Mouse (Mus musculus) retina, postnatal 1 day (tissue): Measurements from ENCODE around the gene Cdkn1b.

Experiments used
- DNase-seq: peaks from one replicate; pipeline ENCODE4 v3.0.0-alpha.2; 2012

The Cdkn1b gene

GRCm38 (mm10) chr6:134920190-134921013 lies at the start of gene Cdkn1b:
Gene Cdkn1b (plus strand): TSS chr6:134920401.
- peak; percentile 97 for DNase-seq

GRCm38 (mm10) chr6:134870887-134871286 lies 49.3 kb upstream of the Cdkn1b start:
- no peak for DNase-seq

GRCm38 (mm10) chr6:134872236-134872635 lies 48.0 kb upstream of the Cdkn1b start:
- no peak for DNase-seq

- no peak for DNase-seq
Measured at GRCm38 (mm10) chr6:134873018-134873417, 47.2 kb upstream of the Cdkn1b start.

GRCm38 (mm10) chr6:134876795-134877194 lies 43.4 kb upstream of the Cdkn1b start:
- DNase-seq, result peak; percentile 48

GRCm38 (mm10) chr6:134877276-134877675 lies 42.9 kb upstream of the Cdkn1b start:
- no peak for DNase-seq

- no peak for DNase-seq
Measured at GRCm38 (mm10) chr6:134877892-134878291, 42.3 kb upstream of the Cdkn1b start.

- DNase-seq, result no peak
Measured at GRCm38 (mm10) chr6:134879556-134879955, 40.6 kb upstream of the Cdkn1b start.

- no peak for DNase-seq
Measured at GRCm38 (mm10) chr6:134880046-134880445, 40.2 kb upstream of the Cdkn1b start.

GRCm38 (mm10) chr6:134883661-134884060 lies 36.5 kb upstream of the Cdkn1b start:
- DNase-seq, result no peak

GRCm38 (mm10) chr6:134885515-134885914 lies 34.7 kb upstream of the Cdkn1b start:
- DNase-seq, result no peak

GRCm38 (mm10) chr6:134886475-134886874 lies 33.7 kb upstream of the Cdkn1b start:
- DNase-seq, result no peak

- peak; percentile 40 for DNase-seq
Measured at GRCm38 (mm10) chr6:134887008-134887407, 33.2 kb upstream of the Cdkn1b start.

- peak; percentile 98 for DNase-seq
Measured at GRCm38 (mm10) chr6:134887711-134888449, 32.3 kb upstream of the Cdkn1b start.

- peak; percentile 61 for DNase-seq
Measured at GRCm38 (mm10) chr6:134888563-134889017, 31.6 kb upstream of the Cdkn1b start.

GRCm38 (mm10) chr6:134889763-134890162 lies 30.4 kb upstream of the Cdkn1b start:
- DNase-seq, result no peak

- DNase-seq, result no peak
Measured at GRCm38 (mm10) chr6:134890436-134890835, 29.8 kb upstream of the Cdkn1b start.

GRCm38 (mm10) chr6:134896570-134897436 lies 23.4 kb upstream of the Cdkn1b start:
- DNase-seq, result no peak

- DNase-seq, result peak; percentile 97
Measured at GRCm38 (mm10) chr6:134897443-134898094, 22.6 kb upstream of the Cdkn1b start.

- DNase-seq, result peak; percentile 96
Measured at GRCm38 (mm10) chr6:134898095-134898965, 21.9 kb upstream of the Cdkn1b start, which contains the start of gene Gpr19. Gene Gpr19 (minus strand): TSS chr6:134898578.

- DNase-seq, result no peak
Measured at GRCm38 (mm10) chr6:134903368-134903767, 16.8 kb upstream of the Cdkn1b start.
